Mouse (Mus musculus) hindbrain, embryonic 13.5 days (tissue): ENCODE data around the gene 4930453N24Rik. TPM values are rescaled to one million over a fixed set of nuclear protein-coding genes. Genes with fewer than 3 reads are reported as not detected.

Experiments used
- ATAC-seq: fragments of 200-750 bp; cut with Nextera tagmentation; 2 replicates; pipeline ENCODE4 v1.8.0; 2017; ENCODE audit warnings: moderate TSS enrichment; ENCODE audit not compliant: low FRiP score
- H3K27ac ChIP-seq: fragments of 300-500 bp; sonication (generic); 2 replicates; pipeline ENCODE4 v1.5.1; 2015; ENCODE audit warnings: inconsistent platforms, mild to moderate bottlenecking, moderate library complexity
- H3K27me3 ChIP-seq: fragments of 300-500 bp; sonication (generic); 2 replicates; pipeline ENCODE4 v1.6.1; 2015; ENCODE audit warnings: mild to moderate bottlenecking, inconsistent platforms
- H3K36me3 ChIP-seq: fragments of 300-500 bp; sonication (generic); 2 replicates; pipeline ENCODE4 v1.6.1; 2015; ENCODE audit warnings: mild to moderate bottlenecking, inconsistent platforms
- H3K4me1 ChIP-seq: fragments of 300-500 bp; sonication (generic); replicated peaks from 2 replicates; pipeline ENCODE4 v1.6.1; 2015; ENCODE audit warnings: inconsistent platforms
- H3K4me2 ChIP-seq: fragments of 300-500 bp; sonication (generic); 2 replicates; pipeline ENCODE4 v1.6.1; 2015; ENCODE audit warnings: inconsistent platforms, mild to moderate bottlenecking, moderate library complexity
- H3K4me3 ChIP-seq: fragments of 300-500 bp; sonication (generic); 2 replicates; pipeline ENCODE4 v1.5.1; 2015; ENCODE audit warnings: mild to moderate bottlenecking, inconsistent platforms
- H3K9ac ChIP-seq: fragments of 300-500 bp; sonication (generic); 2 replicates; pipeline ENCODE4 v1.6.1; 2015; ENCODE audit warnings: mild to moderate bottlenecking, inconsistent platforms
- H3K9me3 ChIP-seq: fragments of 300-500 bp; sonication (generic); 2 replicates; pipeline ENCODE4 v1.6.1; 2016; ENCODE audit warnings: inconsistent platforms
- WGBS: fragments of 180-500 bp; shearing (Covaris S2); methylation state at CpG from one replicate; pipeline ENCODE4 v1.1.7; 2015; 5-methylcytosine and 5-hydroxymethylcytosine counted together
- polyA plus RNA-seq: library from polyadenylated mRNA; unstranded; fragments of >200 nt; fragmentation: Nextera tagmentation; extraction: Ambion mirVana; gene quantifications from 2 replicates; pipeline ENCODE4 v1.2.1, GENCODE M21; 2015

4930453N24Rik gene
- polyA plus RNA-seq, 1 experiment from 2014 or later, result 21.3 TPM

GRCm38 (mm10) chr16:64717814-64718213 is 53.1 kb downstream of the 4930453N24Rik start:
- Histone ChIP-seq H3K4me3 (no peak overlapping the region), H3K9ac (no peak overlapping the region), H3K27ac (no peak overlapping the region), H3K9me3 (no peaks in the 10 kb centered on the region), H3K4me1 (0 out of 2 replicates have a peak, but pooled peaks cover 3% of the 10 kb centered on the region), H3K27me3 (no peaks in the 10 kb centered on the region), H3K36me3 (no peaks in the 10 kb centered on the region), H3K4me2 (no peak overlapping the region)
- no peak for ATAC-seq
- 65% methylated on average over 10 of the region's 10 CpGs for WGBS

GRCm38 (mm10) chr16:64711816-64712215 is 59.1 kb downstream of the 4930453N24Rik start:
- no peaks in the 10 kb centered on the region for H3K9me3 ChIP-seq
- ATAC-seq, result no peak

More at GRCm38 (mm10) chr16:64711816-64712215, 59.1 kb downstream of the 4930453N24Rik start:
- no peaks in the 10 kb centered on the region for H3K27me3 ChIP-seq
- no peak overlapping the region for H3K4me3 ChIP-seq
- no peak overlapping the region for H3K4me2 ChIP-seq
- WGBS, result 85% methylated on average over 6 of the region's 6 CpGs
- H3K27ac ChIP-seq, result no peak overlapping the region
- H3K36me3 ChIP-seq, result no peaks in the 10 kb centered on the region
- no peaks in the 10 kb centered on the region for H3K4me1 ChIP-seq
- no peak overlapping the region for H3K9ac ChIP-seq

Other genes starting within 250 kb of the 4930453N24Rik start
- gene Csnka2ip, start 168.8 kb downstream of the 4930453N24Rik start, polyA plus RNA-seq, result not detected in 2 replicates
- 6.1 and 6.7 TPM in 2 replicates for gene Zfp654, start 80.5 kb upstream of the 4930453N24Rik start, polyA plus RNA-seq
- gene Cggbp1, start 80.8 kb upstream of the 4930453N24Rik start, polyA plus RNA-seq, result 68.2 and 72.9 TPM in 2 replicates